Mouse (Mus musculus) inflammation-experienced regulatory T-cells, adult 6 months (primary cell): ENCODE measurements around the gene 1700123K08Rik. TPM values are rescaled to one million over a fixed set of nuclear protein-coding genes. Genes with fewer than 3 reads are reported as not detected.
"Not testable (repeated sequence)": the region's sequence is repeated elsewhere in the genome, so short reads cannot be mapped to it uniquely, and the experiment has no call there.

Experiments
- ATAC-seq: one replicate; pipeline ENCODE4 v1.8.0; 2017
- polyA plus RNA-seq, 3 experiments: library from polyadenylated mRNA; unstranded; fragments of 100-300 nt; shearing (Covaris generic); gene quantifications; one replicate each; pipeline ENCODE4 v1.2.1; 2017

Gene 1700123K08Rik
- not detected for polyA plus RNA-seq

DNA sequence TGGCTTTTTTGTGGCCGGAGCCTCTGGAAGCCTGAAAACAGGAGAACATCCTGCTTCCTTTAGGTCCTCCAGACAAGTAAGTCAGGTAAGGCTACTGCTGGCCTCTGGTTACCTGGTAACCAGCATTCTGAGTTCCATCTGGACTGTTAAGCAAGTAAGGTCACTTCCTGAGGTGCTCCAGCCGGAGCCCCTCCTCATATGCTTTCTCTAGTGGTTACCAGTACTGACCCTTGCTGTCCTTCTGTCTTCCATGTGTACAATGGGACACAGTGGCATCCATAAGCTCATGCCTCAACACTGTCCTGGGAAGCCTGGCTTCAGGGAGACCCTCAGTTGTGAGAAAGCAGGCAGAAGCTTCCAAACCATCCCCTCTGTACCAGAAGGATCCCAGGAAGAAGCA lies at the start of gene 1700123K08Rik:
Gene 1700123K08Rik (minus strand): TSS at position 101 of the 400 bp plus-strand sequence.
- not testable (repeated sequence) for ATAC-seq

DNA sequence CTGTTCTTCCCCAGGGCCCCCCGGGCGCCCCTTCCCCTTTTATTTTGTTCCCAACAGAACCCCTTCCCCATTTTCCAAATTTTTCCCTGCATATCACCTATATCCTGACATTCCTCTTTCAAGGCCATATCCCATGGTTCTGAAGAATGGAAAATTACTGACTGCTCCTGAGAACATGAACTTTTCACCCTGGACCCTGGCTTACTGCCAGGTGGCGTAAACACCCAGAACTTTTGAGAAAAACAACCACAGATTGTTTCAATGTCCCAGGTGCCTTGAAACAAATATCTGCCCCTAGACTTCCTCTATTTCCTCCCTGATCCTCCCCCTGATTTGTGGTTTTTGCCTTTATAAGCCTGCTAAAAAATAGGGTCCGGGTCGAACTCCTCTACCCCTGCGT lies 22.9 kb upstream of the 1700123K08Rik start:
- no peak for ATAC-seq

DNA sequence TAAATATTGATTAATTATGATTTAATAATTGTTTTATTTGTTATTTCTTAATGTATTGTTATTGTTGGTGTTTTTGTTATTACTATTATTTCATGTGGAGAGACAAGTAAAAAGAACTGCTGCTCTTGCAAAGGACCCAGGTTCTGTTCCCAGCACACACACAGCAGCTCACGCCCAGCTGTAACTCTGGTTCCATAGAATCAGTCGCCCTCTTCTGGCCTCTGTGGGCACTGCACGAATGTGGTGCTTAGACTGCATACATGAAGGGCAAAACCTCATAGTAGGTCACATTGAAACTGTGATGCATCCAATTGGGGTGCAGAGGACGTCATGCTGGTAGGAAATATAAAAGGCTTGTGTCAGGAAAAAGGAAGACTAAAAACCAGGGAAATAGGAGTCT lies 7.1 kb upstream of the 1700123K08Rik start:
- ATAC-seq, result no peak

DNA sequence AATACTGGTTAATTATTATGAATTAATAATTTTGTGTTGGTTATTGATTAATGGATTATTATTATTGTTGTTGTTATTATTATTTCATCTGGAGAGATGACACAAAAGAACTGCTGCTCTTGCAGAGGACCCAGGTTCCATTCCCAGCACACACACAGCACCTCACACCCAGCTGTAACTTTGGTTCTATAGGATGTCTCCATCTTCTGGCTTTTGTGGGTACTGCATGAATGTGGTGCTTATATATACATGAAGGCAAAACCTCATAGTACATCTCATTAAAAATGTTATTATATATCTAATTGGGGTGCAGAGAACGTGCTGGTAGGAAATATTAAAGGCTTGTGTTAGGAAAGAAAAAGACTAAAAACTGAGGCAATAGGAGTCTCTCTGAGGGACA lies 11.8 kb downstream of the 1700123K08Rik start:
- no peak for ATAC-seq

- ATAC-seq, result no peak
These were observed 32.0 kb downstream of the 1700123K08Rik start for GRCm38 (mm10) chr5:138532491-138532890.

Other genes with a start within 250 kb of the 1700123K08Rik start
- gene Pvrig, start 222.8 kb downstream of the 1700123K08Rik start, polyA plus RNA-seq, result 10 to 100 TPM; 10.6 to 25.4 (median 13.9) TPM
- gene Zfp157, start 123.2 kb downstream of the 1700123K08Rik start, polyA plus RNA-seq, result 10 to 100 TPM; 17.6 to 23.7 (median 23.5) TPM
- 10 to 100 TPM; 47.2 to 51.3 (median 50.6) TPM for gene Zfp68, start 55.0 kb upstream of the 1700123K08Rik start, polyA plus RNA-seq
- 10 to 100 TPM in 1 of 3 experiments, 1 to 10 TPM in 2; 6.2 to 11.7 (median 8.7) TPM for gene A430033K04Rik, start 58.1 kb upstream of the 1700123K08Rik start, polyA plus RNA-seq
- gene Fam20c, start 189.8 kb upstream of the 1700123K08Rik start, polyA plus RNA-seq, result not detected